Mouse (Mus musculus) cerebellum, postnatal 10 days (tissue): Measurements from ENCODE around the gene Trim17.
"Not testable (repeated sequence)": the region's sequence is repeated elsewhere in the genome, so short reads cannot be mapped to it uniquely, and the experiment has no call there.

Experiments used
- DNase-seq, 2 experiments: peaks; one replicate each; pipeline ENCODE4 v3.0.0; 2021; ENCODE audit warnings: mixed read lengths in 2 of 2

The Trim17 gene

DNA sequence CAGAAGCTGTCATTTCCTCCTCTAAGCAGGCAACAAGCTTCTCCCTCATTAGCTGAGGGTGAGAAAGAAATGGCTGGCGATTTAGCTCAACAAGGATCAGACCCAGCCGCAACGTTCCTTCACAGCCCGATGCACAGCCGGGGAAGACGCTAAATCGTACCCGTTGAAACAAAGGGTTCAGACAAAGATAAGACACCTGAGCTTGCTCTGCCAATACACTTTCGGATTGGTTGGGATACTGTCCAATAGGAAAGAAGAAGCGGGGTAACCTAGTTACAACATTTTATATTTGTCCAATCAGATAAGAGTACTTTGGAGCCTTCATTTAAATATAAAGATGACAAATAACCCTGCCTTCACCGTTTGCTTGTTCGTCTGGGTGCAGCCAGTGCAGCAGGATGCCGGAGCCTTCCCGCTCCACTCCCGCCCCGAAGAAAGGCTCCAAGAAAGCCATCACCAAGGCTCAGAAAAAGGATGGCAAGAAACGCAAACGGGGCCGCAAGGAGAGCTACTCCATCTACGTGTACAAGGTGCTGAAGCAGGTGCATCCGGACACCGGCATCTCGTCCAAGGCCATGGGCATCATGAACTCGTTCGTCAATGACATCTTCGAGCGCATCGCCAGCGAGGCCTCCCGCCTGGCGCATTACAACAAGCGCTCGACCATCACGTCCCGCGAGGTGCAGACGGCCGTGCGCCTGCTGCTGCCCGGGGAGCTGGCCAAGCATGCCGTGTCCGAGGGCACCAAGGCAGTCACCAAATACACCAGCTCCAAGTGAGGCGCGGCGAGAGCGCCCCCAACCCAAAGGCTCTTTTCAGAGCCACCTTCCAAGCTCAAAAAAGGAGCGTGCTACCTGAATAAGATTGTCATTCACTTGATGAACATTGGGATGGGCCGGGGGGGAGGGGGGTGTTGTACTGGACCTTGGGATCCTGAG is 5.7 kb upstream of the Trim17 start, which contains the start of gene Hist3h2ba:
TSS of gene Hist3h2ba (plus strand) at position 379 of the 938 bp plus-strand sequence.
- DNase-seq = peak; percentile 87 to 88

DNA sequence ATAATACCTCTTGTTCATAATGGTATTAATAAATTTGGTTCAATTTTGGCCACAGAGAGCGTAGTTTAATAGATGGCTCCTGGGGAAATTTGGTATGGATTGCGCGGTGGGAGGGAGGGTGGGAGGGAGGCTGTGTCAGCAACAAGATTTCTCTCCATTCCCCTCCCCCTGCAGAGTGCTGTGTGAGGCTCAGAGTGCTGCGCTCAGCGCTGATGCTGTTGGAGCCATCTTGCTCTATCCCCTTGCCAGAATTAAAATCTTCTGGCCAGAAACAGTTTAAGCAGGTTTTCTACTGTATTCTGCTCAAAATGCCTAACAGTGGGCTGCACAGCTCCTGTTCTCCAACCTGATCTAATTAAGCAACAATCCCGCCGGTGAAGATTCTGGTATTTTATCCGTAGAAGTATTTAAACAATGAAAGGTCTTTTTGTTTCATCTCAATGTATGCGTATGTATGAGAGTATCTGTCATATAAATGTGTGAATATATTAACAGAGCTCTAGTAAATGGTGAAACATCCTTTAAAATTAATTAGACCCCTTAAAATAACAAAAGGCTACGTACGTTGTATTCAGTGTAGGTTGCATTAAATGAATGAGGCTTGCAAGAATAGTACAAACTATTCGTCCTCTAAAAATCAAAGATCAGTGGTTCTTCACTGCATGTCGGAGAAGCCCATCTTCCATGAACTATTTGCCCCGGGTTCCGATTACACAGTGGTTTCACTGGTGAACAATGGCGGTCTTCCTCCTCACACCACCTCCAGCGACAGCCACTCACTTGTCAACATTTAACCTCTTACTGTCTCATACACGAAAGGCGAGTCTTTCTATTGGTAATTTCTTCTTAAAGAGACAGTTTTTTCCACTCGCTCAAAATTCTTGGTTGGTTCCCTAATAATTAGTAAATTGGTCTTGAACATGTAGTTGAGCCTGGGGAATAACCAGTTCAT is 4.7 kb upstream of the Trim17 start:
- peak; percentile 89 for DNase-seq

DNA sequence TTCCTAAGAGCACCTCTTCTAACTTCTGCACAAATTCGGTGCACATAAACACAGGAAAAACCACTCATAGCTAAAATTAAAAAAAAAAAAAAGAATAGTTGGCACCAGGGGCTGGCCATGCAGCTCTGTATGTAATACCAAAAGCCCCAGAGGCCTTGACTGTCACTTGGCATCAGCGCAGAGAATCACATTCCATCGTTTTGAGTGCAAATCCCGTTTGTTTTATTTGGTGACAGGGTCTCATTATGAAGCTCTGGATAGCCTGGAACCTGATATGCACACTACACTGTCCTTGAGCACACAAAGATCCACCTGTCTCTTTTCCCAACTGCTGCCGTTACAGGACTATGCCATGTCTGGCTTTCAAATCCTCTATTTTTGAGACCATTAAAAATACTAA is 3.3 kb upstream of the Trim17 start:
- DNase-seq = peak in 1 of 2 experiments; percentile 15

GRCm38 (mm10) chr11:58953351-58954169 is 925 bp upstream of the Trim17 start:
- DNase-seq = peak; percentile 71 to 76

DNA sequence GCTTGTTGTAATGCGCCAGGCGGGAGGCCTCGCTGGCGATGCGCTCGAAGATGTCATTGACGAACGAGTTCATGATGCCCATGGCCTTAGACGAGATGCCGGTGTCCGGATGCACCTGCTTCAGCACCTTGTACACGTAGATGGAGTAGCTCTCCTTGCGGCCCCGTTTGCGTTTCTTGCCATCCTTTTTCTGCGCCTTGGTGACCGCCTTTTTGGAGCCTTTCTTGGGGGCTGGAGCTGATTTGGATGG is 390 bp upstream of the Trim17 start:
- not testable (repeated sequence) for DNase-seq

- DNase-seq = peak; percentile 44 to 60
These were observed 820 bp downstream of the Trim17 start for GRCm38 (mm10) chr11:58955143-58955867.

- no peak for DNase-seq
These were observed 1.4 kb downstream of the Trim17 start for GRCm38 (mm10) chr11:58955868-58956257.

DNA sequence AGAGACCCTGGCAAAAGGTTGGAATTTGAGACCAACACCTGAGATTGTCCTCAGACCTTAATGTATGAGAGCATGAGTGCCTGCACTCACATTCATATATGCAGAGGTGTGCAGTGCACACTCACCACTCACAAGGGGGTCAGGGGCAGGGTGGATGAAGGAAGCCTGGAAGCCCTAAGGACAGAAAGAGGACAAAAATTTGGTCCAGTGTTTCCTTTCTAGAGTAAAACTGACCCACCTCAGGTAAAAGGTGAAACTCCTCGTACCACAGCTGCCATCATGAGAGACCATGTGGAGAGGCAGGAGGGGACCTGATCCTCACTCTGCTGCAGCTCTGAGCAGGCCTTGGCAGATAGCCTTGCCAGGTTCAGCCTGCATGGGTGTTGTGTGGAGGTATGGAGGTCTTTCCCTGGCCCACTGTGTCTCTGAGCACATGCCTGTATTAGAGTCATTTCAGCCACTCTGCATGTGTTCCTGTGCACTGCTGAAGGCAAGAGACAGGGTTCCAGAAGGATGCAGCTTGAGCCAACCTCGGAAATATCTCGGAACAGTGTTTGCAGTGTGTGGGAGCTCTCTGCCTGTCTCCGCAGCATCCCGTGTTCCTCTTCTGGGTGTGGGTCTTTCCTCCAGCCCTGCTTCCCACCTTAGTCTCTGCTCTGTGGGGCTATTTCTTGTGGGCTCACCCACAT is 2.9 kb downstream of the Trim17 start:
- DNase-seq = peak in 1 of 2 experiments; percentile 45

GRCm38 (mm10) chr11:58958536-58958935 is 4.1 kb downstream of the Trim17 start:
- no peak for DNase-seq

DNA sequence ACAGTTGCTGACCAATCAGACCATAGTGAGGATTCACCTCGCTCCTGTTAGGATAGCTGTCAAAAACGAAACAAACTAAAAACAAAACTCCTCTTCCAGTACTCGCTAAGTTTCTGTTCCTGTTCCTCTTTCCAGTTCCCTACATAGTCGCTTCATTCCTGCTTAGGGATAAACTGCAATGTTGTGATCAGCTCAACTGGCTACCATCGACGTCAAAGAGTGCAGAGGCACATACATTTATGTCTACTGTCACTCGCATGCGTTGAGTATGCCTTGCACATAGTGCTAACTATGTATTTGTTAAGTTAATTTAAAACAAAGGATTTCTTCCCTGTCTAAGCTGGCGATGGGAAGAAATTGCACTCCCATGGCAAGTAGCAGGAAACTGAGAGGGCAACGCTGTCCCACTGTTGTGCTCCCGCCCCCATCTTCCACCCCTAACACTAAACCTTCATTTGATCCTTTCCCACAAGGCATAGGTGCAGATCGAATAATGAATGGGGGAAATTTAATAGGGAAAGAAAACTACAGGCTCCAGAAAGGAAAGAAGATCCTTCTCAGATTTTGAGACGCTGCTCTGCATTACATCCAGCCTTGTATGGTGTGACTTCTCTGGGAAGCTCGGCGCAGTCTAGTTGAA is 4.8 kb downstream of the Trim17 start:
- DNase-seq = no peak

- DNase-seq = peak; percentile 90 to 91
These were observed 5.5 kb downstream of the Trim17 start for GRCm38 (mm10) chr11:58959921-58960465.

- peak; percentile 44 to 49 for DNase-seq
These were observed 7.1 kb downstream of the Trim17 start for GRCm38 (mm10) chr11:58961364-58962177.

DNA sequence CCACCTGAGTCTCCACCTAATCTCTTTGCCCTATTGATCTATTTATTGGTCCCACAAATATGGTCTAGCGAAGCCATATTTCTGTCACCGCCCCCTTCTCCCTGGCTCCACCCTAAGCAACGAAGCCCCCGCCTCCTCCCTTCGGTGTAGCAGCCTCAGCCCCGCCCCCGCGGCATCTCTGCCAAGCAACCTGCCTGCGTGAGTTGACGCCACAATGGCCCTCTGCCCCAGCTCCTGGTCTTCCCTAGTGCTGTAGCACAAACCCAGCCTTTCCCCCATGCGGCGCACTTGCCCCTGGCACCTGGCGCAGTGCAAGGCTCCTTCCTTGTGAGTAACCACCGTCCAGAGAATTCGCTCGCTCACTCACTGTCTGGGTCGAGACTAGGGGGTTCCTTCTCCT is 9.1 kb downstream of the Trim17 start:
- DNase-seq = peak; percentile 80

DNA sequence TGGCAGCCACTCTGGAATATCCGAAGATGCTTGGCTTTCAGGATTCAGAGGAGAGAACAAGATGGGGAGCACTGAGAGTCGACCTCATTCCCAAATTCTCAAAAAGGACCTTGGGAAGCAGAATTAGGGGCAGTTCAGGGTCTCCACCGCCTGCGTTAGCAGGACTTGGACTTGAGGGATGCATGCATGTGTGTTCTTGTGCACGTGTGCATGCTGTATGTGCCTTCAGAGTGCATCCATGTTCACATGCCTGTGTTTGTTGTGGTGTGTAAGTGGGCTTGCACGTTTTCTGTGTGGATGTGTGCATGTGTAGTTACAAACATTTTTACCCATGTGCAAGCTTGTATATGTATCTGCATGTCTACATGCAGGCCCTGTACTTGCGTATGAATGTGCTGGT is 9.7 kb downstream of the Trim17 start:
- no peak for DNase-seq

GRCm38 (mm10) chr11:58965001-58965760 is 10.7 kb downstream of the Trim17 start:
- DNase-seq = no peak

- DNase-seq = peak; percentile 64 to 70
These were observed 12.9 kb downstream of the Trim17 start for GRCm38 (mm10) chr11:58967346-58967745.

DNA sequence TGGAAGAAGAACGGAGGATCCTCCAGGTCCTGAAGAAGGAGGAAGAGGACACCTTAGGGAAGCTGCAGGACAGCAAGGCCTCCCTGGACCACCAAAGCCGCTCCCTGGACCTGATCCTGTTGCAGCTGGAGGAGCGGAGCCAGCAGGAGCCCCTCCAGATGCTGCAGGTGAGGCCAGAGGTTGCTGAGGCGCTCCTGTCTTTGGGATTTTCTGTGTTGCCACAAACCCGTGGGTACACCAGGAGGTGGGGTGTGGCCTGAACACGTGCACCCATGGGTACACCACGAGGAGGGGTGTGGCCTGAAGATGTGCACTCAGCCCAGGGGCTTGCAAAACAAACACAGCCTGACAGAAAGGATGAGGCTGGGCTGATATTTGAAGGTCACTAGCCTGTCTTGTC is 14.1 kb downstream of the Trim17 start:
- no peak for DNase-seq

GRCm38 (mm10) chr11:58969027-58969426 is 14.5 kb downstream of the Trim17 start:
- no peak for DNase-seq

- no peak for DNase-seq
These were observed 15.2 kb downstream of the Trim17 start for GRCm38 (mm10) chr11:58969659-58970058.
